Mouse (Mus musculus) lung, embryonic 16.5 days (tissue): ENCODE results near the gene Ccdc162. TPM values are rescaled to one million over a fixed set of nuclear protein-coding genes. Genes with fewer than 3 reads are reported as not detected.

Experiments used
- ATAC-seq: fragments of 200-750 bp; cut with Nextera tagmentation; 2 replicates; pipeline ENCODE4 v1.8.0; 2017; ENCODE audit warnings: low read depth, mild to moderate bottlenecking, moderate library complexity
- H3K27ac ChIP-seq: fragments of 300-500 bp; sonication (generic); 2 replicates; pipeline ENCODE4 v1.5.1; 2014; ENCODE audit warnings: mild to moderate bottlenecking, control low read depth, low read length
- H3K27me3 ChIP-seq: fragments of 300-500 bp; sonication (generic); 2 replicates; pipeline ENCODE4 v1.6.1; 2014; ENCODE audit warnings: low read depth, low read length, mixed read lengths; ENCODE audit not compliant: control insufficient read depth, insufficient read depth
- H3K36me3 ChIP-seq: fragments of 300-500 bp; sonication (generic); 2 replicates; pipeline ENCODE4 v1.6.1; 2014; ENCODE audit warnings: low read length; ENCODE audit not compliant: control insufficient read depth, insufficient read depth
- H3K4me1 ChIP-seq: fragments of 300-500 bp; sonication (generic); replicated peaks from 2 replicates; pipeline ENCODE4 v1.6.1; 2014; ENCODE audit warnings: low read length, mixed read lengths; ENCODE audit not compliant: control insufficient read depth, insufficient read depth
- H3K4me2 ChIP-seq: fragments of 300-500 bp; sonication (generic); 2 replicates; pipeline ENCODE4 v1.6.1; 2014; ENCODE audit warnings: low read depth, low read length, control low read depth
- H3K4me3 ChIP-seq: fragments of 300-500 bp; sonication (generic); 2 replicates; pipeline ENCODE4 v1.5.1; 2014; ENCODE audit warnings: mild to moderate bottlenecking, low read length, control low read depth
- H3K9ac ChIP-seq: fragments of 300-500 bp; sonication (generic); 2 replicates; pipeline ENCODE4 v1.6.1; 2014; ENCODE audit warnings: low read length, control low read depth
- H3K9me3 ChIP-seq: fragments of 300-500 bp; sonication (generic); 2 replicates; pipeline ENCODE4 v1.6.1; 2016; ENCODE audit warnings: low read length; ENCODE audit not compliant: control insufficient read depth
- WGBS: fragments of 180-500 bp; shearing (Covaris S2); extraction: QIAGEN DNeasy Blood & Tissue Kit; methylation state at CpG from one replicate; pipeline ENCODE4 v1.1.7; 2014; 5-methylcytosine and 5-hydroxymethylcytosine counted together
- polyA plus RNA-seq: library from polyadenylated mRNA; unstranded; fragments of >200 nt; fragmentation: Nextera tagmentation; extraction: Ambion mirVana; gene quantifications from 2 replicates; pipeline ENCODE4 v1.2.1, GENCODE M21; 2015

Ccdc162 gene
- polyA plus RNA-seq, 1 experiment from 2014 or later: 1.3 TPM

DNA sequence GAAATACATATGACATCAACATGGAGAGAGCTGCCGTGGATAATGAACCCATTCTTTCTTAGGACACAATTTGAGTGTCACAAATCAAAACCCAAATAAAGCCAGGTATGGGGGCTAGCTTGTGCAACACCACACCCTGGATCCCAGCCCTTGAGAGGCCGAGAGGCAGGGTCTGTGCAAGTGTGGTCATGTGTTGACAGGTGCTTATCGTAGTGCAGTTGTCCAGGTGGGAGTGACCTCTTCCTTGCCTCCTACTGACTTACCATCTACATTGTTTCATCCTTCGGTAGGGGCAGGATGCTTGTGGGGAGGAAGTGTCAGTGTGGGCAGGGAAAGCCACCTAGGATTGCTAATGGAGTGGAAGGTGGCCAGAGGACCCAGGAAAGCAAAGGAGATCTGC, 115.1 kb downstream of the Ccdc162 start:
- no peak overlapping the region for H3K4me2 ChIP-seq
- no peaks in the 10 kb centered on the region for H3K27me3 ChIP-seq
- no peaks in the 10 kb centered on the region for H3K9me3 ChIP-seq
- H3K27ac ChIP-seq: no peak overlapping the region
- ATAC-seq: no peak
- WGBS: 68% methylated on average over 4 of the region's 4 CpGs
- H3K9ac ChIP-seq: no peak overlapping the region
- H3K36me3 ChIP-seq: no peaks in the 10 kb centered on the region
- H3K4me3 ChIP-seq: no peak overlapping the region
- peaks cover 15% of the 10 kb centered on the region; the same call in 1 of the 2 replicates for H3K4me1 ChIP-seq

DNA sequence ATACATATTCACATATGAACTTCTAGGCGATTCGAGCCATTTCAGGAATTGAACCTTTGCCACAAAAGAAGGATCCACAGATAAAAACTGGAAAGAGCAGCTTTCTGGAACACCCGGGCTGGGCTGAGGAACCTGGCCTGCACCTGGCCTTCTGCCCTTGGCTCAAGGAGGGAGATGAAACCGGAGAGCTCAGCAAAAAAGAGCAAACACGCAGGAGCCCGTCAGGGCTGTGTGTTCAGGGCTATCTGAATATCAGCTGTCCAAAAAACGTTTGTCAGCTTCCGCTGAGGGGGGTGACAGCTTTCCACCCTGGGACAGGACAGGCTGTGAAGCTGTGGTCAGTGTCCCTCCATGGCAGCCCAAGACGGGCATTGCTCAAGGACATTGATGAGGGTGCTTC, 117.4 kb downstream of the Ccdc162 start:
- Histone ChIP-seq H3K4me1 (peaks cover 20% of the 10 kb centered on the region), H3K4me2 (no peak overlapping the region), H3K4me3 (no peak overlapping the region), H3K9me3 (no peaks in the 10 kb centered on the region), H3K27me3 (no peaks in the 10 kb centered on the region), H3K36me3 (no peaks in the 10 kb centered on the region), H3K27ac (no peak overlapping the region), H3K9ac (no peak overlapping the region)
- no peak for ATAC-seq
- 46% methylated on average over 9 of the region's 9 CpGs for WGBS

DNA sequence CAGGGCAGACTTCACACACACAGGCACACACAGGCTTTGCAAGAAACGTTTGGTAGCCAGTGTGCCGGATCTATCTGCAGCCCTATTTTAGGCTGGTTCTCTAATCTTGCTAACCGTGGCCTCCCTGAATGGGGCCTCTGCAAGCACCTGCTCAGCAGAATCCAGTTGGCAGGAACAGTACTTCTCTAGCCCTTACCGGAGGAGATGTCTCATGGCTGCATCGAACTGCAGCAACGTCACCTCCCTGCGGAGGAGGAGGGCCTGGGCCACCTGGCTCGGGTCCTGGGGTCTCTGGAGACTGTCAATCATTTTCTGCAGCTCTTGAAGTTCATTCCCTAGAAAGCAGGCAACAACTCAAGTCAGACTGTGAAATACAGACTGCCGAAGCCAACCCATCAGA, 118.2 kb downstream of the Ccdc162 start:
- no peaks in the 10 kb centered on the region for H3K9me3 ChIP-seq
- H3K27ac ChIP-seq: no peak overlapping the region
- WGBS: 39% methylated on average over 9 of the region's 9 CpGs
- H3K4me1 ChIP-seq: peaks cover 20% of the 10 kb centered on the region
- H3K36me3 ChIP-seq: no peaks in the 10 kb centered on the region
- no peaks in the 10 kb centered on the region for H3K27me3 ChIP-seq
- no peak overlapping the region for H3K4me3 ChIP-seq
- no peak overlapping the region for H3K4me2 ChIP-seq
- no peak overlapping the region for H3K9ac ChIP-seq
- no peak for ATAC-seq

DNA sequence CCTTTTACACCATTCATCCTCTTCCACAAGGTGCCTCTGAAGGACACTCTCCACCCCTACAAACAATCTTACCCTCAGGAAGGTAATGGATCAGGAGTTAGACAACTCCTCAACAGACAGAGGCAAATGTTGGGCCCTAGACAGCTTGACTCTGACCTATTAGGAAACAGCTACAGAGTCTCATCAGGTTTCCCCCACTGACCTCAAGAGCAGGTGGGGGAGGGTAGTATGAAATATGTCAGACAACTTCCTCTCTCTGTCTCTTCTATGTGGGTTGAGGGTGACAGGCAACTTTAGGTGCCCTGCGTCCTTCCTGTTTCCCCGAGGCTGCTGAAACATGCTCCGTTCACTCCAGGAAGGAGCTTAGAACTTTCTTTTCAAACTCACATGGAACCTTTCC, 120.9 kb downstream of the Ccdc162 start:
- Histone ChIP-seq H3K4me3 (no peak overlapping the region), H3K4me1 (peaks cover 10% of the 10 kb centered on the region), H3K27ac (peak overlapping the region; percentile 35; the same call in 1 of the 2 replicates), H3K27me3 (no peaks in the 10 kb centered on the region), H3K36me3 (no peaks in the 10 kb centered on the region), H3K9me3 (no peaks in the 10 kb centered on the region), H3K9ac (no peak overlapping the region), H3K4me2 (no peak overlapping the region)
- ATAC-seq: no peak
- 36% methylated on average over 3 of the region's 3 CpGs for WGBS

DNA sequence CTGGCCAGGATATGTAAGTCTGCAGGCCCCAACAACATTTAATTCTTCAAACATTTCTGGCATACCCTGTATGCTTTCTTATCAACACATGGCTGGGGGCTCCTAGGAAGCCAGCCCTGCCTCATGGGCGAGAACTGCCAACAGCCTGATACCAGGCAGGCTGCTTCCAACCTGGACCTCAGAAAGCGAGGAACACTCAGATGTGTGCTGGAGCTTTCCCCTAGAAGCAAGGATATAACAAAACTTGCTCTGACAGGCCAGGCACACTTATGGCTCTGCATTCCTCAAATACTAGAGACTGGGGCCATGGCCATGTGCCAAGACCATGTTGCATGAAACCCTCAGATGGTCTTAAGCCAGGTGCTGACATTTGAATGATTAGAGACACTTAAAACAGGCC, 121.5 kb downstream of the Ccdc162 start:
- WGBS: 34% methylated on average over 2 of the region's 2 CpGs
- peak overlapping the region; percentile 17; the same call in 1 of the 2 replicates for H3K4me2 ChIP-seq
- peaks cover 10% of the 10 kb centered on the region for H3K4me1 ChIP-seq
- H3K27me3 ChIP-seq: no peaks in the 10 kb centered on the region
- peak overlapping the region; percentile 86 for H3K27ac ChIP-seq
- ATAC-seq: peak; percentile 78
- no peaks in the 10 kb centered on the region for H3K9me3 ChIP-seq
- no peak overlapping the region for H3K4me3 ChIP-seq
- no peak overlapping the region for H3K9ac ChIP-seq
- no peaks in the 10 kb centered on the region for H3K36me3 ChIP-seq

DNA sequence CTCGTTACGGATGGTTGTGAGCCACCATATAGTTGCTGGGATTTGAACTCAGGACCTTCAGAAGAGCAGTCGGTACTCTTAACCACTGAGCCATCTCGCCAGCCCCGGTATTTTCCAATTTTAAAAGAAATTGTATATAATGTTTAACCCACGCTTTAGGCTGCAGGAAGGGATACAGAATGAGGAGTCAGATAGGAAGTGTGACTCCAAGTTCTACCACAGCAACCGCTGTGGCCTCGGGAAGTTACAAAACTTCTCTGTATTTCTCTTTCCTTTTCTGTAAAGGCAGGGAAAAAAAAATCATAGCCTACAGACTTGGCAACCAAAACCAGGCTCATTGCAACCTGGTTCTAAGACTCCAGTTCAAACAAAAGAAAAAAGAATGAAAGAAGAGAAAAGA, 122.0 kb downstream of the Ccdc162 start:
- Histone ChIP-seq H3K9me3 (no peaks in the 10 kb centered on the region), H3K4me2 (no peak overlapping the region), H3K4me1 (peaks cover 10% of the 10 kb centered on the region), H3K9ac (no peak overlapping the region), H3K4me3 (no peak overlapping the region), H3K27ac (peak overlapping the region; percentile 37; the same call in 1 of the 2 replicates), H3K36me3 (no peaks in the 10 kb centered on the region), H3K27me3 (no peaks in the 10 kb centered on the region)
- no peak for ATAC-seq
- 74% methylated on average over 8 of the region's 8 CpGs for WGBS

DNA sequence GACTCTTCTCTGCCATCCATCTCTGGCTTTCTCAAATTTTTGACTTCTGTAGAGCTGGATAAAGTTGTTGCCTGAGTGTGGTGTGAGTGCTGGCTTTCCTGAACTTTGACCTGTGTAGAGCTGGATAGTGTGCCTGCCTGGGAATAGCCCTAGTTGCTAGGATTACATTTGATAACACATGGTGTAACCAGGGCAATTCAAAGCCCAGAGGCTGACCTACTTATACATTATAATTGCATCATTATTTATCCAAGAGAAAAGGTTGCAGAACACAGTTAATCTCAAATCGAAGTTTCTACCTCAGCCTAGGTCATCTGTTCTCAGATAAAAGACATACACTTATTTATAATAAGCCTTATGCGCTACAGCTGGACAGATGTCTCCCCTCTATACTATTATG, 127.8 kb downstream of the Ccdc162 start:
- no peak overlapping the region for H3K4me2 ChIP-seq
- no peak overlapping the region for H3K27ac ChIP-seq
- H3K36me3 ChIP-seq: no peaks in the 10 kb centered on the region
- 84% methylated on average over 2 of the region's 2 CpGs for WGBS
- H3K4me3 ChIP-seq: no peak overlapping the region
- no peak overlapping the region for H3K9ac ChIP-seq
- H3K4me1 ChIP-seq: no peaks in the 10 kb centered on the region
- no peaks in the 10 kb centered on the region for H3K27me3 ChIP-seq
- no peaks in the 10 kb centered on the region for H3K9me3 ChIP-seq
- ATAC-seq: no peak

DNA sequence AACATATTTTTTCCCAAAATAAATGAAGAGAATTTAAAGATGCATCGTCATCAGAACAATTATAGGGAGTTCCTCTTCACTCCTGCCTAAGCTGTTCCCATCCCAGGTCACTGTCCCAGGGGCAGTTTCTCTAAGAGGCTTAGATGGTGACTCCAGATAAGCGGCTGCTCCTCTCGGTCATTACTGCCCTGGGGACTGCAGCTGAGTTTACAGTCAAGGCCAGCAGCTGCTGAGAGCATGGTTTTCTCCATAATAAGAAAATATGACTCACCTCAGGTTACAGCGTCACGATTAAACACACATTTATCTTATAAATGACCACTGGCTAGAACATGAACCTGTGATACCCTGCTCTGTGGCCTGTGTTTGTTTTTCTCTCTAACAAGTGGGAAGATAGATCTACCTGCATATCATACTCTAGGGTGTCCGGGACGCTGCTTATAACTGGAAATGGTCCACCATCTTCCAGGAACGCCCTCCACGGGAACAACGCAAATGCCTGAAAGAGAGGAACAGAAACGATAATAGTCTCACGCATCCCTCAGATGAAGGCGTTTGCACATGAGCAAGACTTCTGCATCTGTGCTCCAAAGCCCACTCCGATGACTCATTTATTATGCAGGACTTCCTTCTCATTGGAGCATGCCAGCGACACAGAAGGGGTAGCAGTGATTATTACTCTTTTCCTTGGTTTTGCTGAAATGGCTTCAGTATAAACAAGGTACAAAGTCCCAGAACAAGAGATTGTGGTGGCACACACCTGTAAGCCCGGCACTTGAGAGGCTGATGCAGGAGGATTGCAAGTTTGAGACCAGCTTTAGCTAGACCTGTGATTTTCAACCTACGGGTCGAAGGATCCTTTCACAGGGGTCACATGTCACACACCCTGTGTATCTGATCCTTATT, 129.2 kb downstream of the Ccdc162 start:
- Histone ChIP-seq H3K4me3 (no peak overlapping the region), H3K36me3 (no peaks in the 10 kb centered on the region), H3K4me2 (no peak overlapping the region), H3K4me1 (peaks cover 4% of the 10 kb centered on the region; the same call in 1 of the 2 replicates), H3K9ac (no peak overlapping the region), H3K27ac (no peak overlapping the region), H3K9me3 (no peaks in the 10 kb centered on the region), H3K27me3 (no peaks in the 10 kb centered on the region)
- 75% methylated on average over 18 of the region's 18 CpGs for WGBS
- ATAC-seq: no peak

DNA sequence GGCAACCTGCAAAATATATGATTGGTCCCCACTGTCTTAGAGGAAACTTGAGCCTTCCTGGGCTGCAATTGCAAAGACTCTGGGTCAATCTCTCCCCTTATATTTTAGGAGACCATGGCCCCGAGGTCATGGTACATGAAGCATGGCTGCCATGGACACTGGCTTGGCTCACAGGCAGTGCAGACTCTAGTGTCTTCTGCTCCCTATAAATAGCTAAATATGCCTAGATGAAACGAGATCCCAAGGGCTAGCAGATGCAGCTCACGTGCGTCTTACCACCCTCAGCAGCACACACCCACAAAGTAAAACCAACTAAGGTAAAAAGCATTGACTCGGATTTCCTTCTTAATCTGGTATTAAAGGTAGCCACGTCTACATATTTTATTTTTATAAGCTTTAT, 133.1 kb downstream of the Ccdc162 start:
- no peak for ATAC-seq
- H3K9ac ChIP-seq: no peak overlapping the region
- WGBS: 50% methylated on average over 6 of the region's 6 CpGs
- no peak overlapping the region for H3K4me2 ChIP-seq
- no peak overlapping the region for H3K4me3 ChIP-seq
- H3K27me3 ChIP-seq: no peaks in the 10 kb centered on the region
- peaks cover 4% of the 10 kb centered on the region; the same call in 1 of the 2 replicates for H3K4me1 ChIP-seq
- no peak overlapping the region for H3K27ac ChIP-seq
- no peaks in the 10 kb centered on the region for H3K36me3 ChIP-seq
- no peaks in the 10 kb centered on the region for H3K9me3 ChIP-seq
